Mouse (Mus musculus) cortical plate, adult 2 months (tissue): ENCODE data around the gene Tgtp2.

ENCODE experiments used
- CTCF ChIP-seq: fragments of 200-500 bp; IDR thresholded peaks from 2 replicates; pipeline ENCODE4 v1.5.1; 2011; ENCODE audit warnings: mild to moderate bottlenecking, control low read depth, low read length; ENCODE audit not compliant: insufficient read depth; ENCODE audit errors: extremely low read depth
- POLR2A ChIP-seq: fragments of 200-500 bp; IDR thresholded peaks from 2 replicates; pipeline ENCODE4 v1.6.1; 2011; ENCODE audit warnings: mild to moderate bottlenecking, low read length, control low read depth; ENCODE audit not compliant: insufficient read depth; ENCODE audit errors: extremely low read depth

- TF ChIP-seq CTCF (no peak), POLR2A (no peak)
Observed at GRCm38 (mm10) chr11:49081356-49081755, 17.4 kb upstream of the Tgtp2 start.
